Mouse (Mus musculus): ENCODE measurements around the gene Kcnq1.

DNA sequence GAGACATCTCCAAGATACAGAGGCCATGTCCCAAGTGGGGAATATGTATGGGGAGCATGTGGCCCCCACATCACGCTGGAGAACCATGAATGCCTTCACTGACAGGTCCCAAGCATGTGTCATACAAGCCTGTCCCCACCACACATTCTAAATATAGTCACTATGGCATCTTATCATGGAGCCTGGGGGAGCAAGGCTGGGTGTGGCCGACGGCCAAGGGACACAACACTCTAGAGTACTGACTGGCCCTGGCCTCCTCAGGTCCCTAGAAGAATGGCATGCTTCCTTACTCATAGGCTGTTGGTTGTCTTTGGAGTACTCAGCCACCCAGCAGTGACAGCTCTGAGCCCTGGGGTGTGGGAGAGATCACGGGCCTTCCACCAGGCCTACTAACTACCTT lies 33.8 kb downstream of the Kcnq1 start:
- no peak for TF ChIP-seq POLR2A (IDR thresholded peaks at IDR 0.05; ENCODE audit: extremely low read depth, insufficient read depth, low read length)
- no peak for TF ChIP-seq CTCF (IDR thresholded peaks at IDR 0.05; ENCODE audit: extremely low read depth, insufficient read depth, low read length)
